Mouse (Mus musculus) midbrain, embryonic 10.5 days (tissue): ENCODE measurements around the gene Fmr1. TPM values are rescaled to one million over a fixed set of nuclear protein-coding genes. Genes with fewer than 3 reads are reported as not detected.
"Not testable (repeated sequence)": the region's sequence is repeated elsewhere in the genome, so short reads cannot be mapped to it uniquely, and the experiment has no call there.

Experiments used
- DNase-seq: peaks from one replicate; pipeline ENCODE4 v3.0.0-alpha.2; 2017; ENCODE audit warnings: low spot score
- H3K27ac ChIP-seq: fragments of 300-500 bp; sonication (generic); replicated peaks from 2 replicates; pipeline ENCODE4 v1.5.1; 2016; ENCODE audit warnings: mild to moderate bottlenecking
- H3K27me3 ChIP-seq: fragments of 300-500 bp; sonication (generic); 2 replicates; pipeline ENCODE4 v1.6.1; 2016; ENCODE audit warnings: low read depth, mild to moderate bottlenecking; ENCODE audit not compliant: poor library complexity, severe bottlenecking
- H3K36me3 ChIP-seq: fragments of 300-500 bp; sonication (generic); 2 replicates; pipeline ENCODE4 v1.6.1; 2016; ENCODE audit warnings: mild to moderate bottlenecking, moderate library complexity
- H3K4me1 ChIP-seq: fragments of 300-500 bp; sonication (generic); 2 replicates; pipeline ENCODE4 v1.6.1; 2016
- H3K4me3 ChIP-seq: fragments of 300-500 bp; sonication (generic); 2 replicates; pipeline ENCODE4 v1.5.1; 2016; ENCODE audit warnings: mild to moderate bottlenecking, moderate library complexity
- H3K9me3 ChIP-seq: fragments of 300-500 bp; sonication (generic); replicated peaks from 2 replicates; pipeline ENCODE4 v1.6.1; 2016; ENCODE audit warnings: mild to moderate bottlenecking
- WGBS: fragments of 180-500 bp; shearing (Covaris S2); methylation state at CpG from one replicate; pipeline ENCODE4 v1.1.7; 2016; 5-methylcytosine and 5-hydroxymethylcytosine counted together
- polyA plus RNA-seq: library from polyadenylated mRNA; unstranded; fragments of >200 nt; fragmentation: Nextera tagmentation; extraction: Ambion mirVana; gene quantifications from 2 replicates; pipeline ENCODE4 v1.2.1, GENCODE M21; 2016

The Fmr1 gene
- polyA plus RNA-seq: 55.4 and 58.0 TPM in 2 replicates

DNA sequence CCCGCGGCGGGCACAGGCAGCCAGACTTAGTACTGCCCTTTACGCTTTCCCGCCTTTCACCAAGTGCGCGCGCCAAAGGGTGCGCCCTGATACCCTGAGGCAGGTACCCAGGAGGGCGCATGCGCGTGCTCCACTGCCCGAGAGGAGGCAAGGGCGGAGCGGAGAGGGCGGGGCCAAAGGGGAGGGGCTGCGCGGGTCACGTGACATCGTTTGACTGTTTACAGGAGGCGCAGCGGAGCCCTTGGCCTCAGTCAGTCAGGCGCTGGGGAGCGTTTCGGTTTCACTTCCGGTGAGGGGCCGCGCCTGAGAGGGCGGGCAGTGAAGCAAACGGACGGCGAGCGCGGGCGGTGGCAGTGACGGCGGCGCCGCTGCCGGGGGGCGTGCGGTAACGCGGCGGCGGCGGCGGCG is at the start of gene Fmr1:
Fmr1 (plus strand) TSS at position 209 of the 408 bp plus-strand sequence.
- no peaks in the 10 kb centered on the region for H3K27me3 ChIP-seq
- peak within 1 kb of the TSS; percentile 94 for H3K27ac ChIP-seq
- DNase-seq: peak; percentile 93
- no peaks in the 10 kb centered on the region for H3K36me3 ChIP-seq
- WGBS: 15% methylated on average over 40 of the region's 49 CpGs
- peaks cover 6% of the 10 kb centered on the region; the same call in 1 of the 2 replicates for H3K4me1 ChIP-seq
- H3K4me3 ChIP-seq: peak within 1 kb of the TSS; percentile 68
- H3K9me3 ChIP-seq: peaks cover 9% of the 10 kb centered on the region; the same call in 1 of the 2 replicates

DNA sequence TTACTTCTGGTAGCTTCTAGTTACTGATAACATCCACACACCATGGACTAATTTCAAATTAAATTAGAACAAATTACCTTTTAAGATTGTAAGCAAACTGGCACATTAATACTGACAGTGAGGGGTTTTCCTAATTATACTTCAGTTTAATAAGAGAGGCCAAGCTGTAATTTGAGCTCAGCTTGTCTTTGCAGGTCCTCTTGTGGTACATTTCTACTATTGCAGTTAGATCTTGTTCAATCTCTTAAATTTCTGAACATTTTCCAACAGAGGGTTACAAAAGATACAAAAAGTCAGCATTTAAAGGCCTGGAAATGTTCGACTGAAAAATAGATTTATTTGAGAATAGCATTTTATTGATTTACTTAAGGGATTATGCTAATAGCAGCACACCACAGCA is 36.7 kb upstream of the Fmr1 start:
- Histone ChIP-seq H3K4me3 (no peak overlapping the region), H3K36me3 (no peaks in the 10 kb centered on the region), H3K4me1 (no peaks in the 10 kb centered on the region), H3K9me3 (no peaks in the 10 kb centered on the region), H3K27ac (no peak overlapping the region), H3K27me3 (no peaks in the 10 kb centered on the region)
- no peak for DNase-seq
- 68% methylated on average over 1 of the region's 1 CpGs for WGBS

DNA sequence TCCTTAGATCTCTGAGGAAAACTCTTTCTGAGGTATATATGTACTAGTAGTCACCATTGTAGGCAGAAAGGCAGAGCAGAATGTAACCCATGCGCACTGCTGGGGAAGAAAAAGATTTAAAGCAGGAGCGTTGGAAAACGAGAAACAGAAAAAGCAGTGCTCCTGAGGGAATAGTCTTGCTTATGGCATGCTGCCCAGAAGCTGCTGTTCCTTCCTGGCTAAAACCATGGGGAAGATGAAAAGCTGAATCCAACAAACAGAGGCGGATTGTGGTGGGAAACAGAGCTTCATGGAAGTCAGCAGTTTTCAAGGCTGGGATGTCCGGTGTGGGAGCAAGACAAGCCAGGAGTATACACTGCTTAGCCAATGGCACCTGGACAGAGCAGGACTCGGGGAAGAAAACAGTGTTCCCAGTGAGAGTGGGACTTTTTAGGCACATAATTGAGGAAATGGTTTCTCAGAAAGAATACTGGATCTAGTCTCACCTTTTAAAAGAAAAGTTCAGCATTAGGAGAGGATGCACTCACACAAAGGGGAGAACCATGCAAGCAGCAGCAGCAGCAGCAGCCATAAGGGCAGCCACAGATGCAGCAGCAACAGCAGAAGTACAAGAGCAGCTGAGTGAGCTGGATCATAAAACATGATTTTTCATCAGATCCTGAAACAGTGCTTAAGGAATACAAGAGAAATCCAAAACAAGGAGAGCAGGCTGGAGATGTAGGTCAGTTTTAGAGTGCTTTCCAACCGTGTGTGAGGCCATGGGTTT is 33.0 kb upstream of the Fmr1 start:
- no peaks in the 10 kb centered on the region for H3K36me3 ChIP-seq
- H3K27ac ChIP-seq: no peak overlapping the region
- H3K27me3 ChIP-seq: no peaks in the 10 kb centered on the region
- no peak overlapping the region for H3K4me3 ChIP-seq
- WGBS: 79% methylated on average over 7 of the region's 7 CpGs
- H3K4me1 ChIP-seq: no peaks in the 10 kb centered on the region
- H3K9me3 ChIP-seq: no peaks in the 10 kb centered on the region
- DNase-seq: no peak

DNA sequence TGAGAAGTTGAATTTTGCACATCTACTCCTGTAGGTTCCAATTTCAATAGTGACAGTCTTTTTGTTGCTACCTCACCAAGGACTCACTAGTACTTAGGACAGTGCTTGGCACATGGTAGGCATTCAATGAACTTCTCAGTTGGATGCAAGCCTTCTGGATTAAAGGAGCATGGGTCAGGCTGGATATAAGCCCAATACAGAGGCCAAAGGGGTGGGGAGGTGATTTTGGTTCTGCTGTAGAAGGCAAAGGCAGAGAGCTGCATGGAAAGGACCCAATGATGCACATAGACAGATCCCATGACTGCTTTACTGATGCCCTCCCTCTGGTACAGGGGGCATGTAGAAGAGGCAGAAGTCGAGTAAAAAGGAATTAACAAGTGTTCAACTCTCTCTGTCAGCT is 833 bp upstream of the Fmr1 start:
- H3K27me3 ChIP-seq: no peaks in the 10 kb centered on the region
- peaks cover 9% of the 10 kb centered on the region; the same call in 1 of the 2 replicates for H3K9me3 ChIP-seq
- no peak overlapping the region for H3K4me3 ChIP-seq
- DNase-seq: no peak
- H3K36me3 ChIP-seq: no peaks in the 10 kb centered on the region
- H3K4me1 ChIP-seq: peaks cover 6% of the 10 kb centered on the region; the same call in 1 of the 2 replicates
- WGBS: 48% methylated on average over 1 of the region's 1 CpGs
- H3K27ac ChIP-seq: 0 out of 2 replicates have a peak overlapping the region, but pooled peaks have one; percentile 94

DNA sequence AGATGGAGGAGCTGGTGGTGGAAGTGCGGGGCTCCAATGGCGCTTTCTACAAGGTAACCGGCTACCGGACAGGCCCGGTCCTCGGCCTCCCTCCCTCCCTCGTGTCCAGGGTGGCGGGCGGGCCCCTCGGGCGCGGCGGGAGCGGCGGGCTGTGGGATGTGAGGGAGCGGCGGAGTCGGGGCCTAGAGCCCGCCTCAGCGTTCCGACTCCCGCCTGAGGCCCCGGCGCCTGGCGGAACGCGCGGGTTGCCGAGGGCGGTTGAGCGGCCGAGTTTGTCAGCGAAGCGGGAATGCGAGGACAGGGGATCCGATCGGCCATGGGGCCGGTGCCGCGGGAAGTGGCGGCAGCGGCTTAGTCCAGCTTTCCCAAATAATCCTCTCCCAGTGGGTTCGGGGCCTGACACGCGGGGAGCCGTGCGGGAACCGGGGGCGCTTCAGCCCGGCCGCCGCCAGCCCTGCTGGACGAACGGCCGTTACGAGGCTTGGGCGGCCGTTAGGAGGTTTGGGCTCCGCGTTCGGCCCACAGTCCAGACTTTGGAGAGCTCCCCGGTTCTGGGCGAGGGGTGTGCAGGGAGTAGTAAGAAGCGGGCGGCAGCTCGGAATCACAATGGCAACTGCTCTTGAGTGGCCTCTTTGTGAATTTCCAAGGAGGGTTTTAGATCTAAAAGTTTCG is 610 bp downstream of the Fmr1 start:
- H3K4me1 ChIP-seq: peaks cover 6% of the 10 kb centered on the region; the same call in 1 of the 2 replicates
- peak overlapping the region; percentile 94 for H3K27ac ChIP-seq
- H3K36me3 ChIP-seq: no peaks in the 10 kb centered on the region
- no peaks in the 10 kb centered on the region for H3K27me3 ChIP-seq
- peak; percentile 47 for DNase-seq
- WGBS: 21% methylated on average over 63 of the region's 67 CpGs
- peak overlapping the region; percentile 68 for H3K4me3 ChIP-seq
- peaks cover 9% of the 10 kb centered on the region; the same call in 1 of the 2 replicates for H3K9me3 ChIP-seq

DNA sequence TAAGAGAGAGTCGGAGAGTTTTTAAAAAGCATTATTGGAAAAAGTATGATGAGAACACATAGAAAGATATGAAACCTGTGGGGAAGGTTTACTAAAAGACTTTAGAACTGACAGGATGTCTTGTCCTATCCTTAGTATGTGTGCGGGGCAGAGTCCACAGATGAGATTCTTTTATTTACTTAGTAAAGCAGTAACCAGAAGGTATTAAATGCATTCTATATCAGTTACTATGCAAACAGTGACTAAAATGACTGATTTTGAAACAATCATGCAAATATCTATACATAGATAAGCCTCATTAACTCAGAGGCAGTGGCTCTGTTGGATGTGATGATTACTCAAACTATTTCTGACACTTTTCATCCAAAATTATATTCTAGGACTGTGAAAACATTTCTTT is 6.4 kb downstream of the Fmr1 start:
- Histone ChIP-seq H3K4me3 (no peak overlapping the region), H3K27me3 (no peaks in the 10 kb centered on the region), H3K9me3 (no peaks in the 10 kb centered on the region), H3K27ac (no peak overlapping the region), H3K36me3 (no peaks in the 10 kb centered on the region), H3K4me1 (peaks cover 14% of the 10 kb centered on the region; the same call in 1 of the 2 replicates)
- DNase-seq: no peak
- 79% methylated on average over 2 of the region's 2 CpGs for WGBS

DNA sequence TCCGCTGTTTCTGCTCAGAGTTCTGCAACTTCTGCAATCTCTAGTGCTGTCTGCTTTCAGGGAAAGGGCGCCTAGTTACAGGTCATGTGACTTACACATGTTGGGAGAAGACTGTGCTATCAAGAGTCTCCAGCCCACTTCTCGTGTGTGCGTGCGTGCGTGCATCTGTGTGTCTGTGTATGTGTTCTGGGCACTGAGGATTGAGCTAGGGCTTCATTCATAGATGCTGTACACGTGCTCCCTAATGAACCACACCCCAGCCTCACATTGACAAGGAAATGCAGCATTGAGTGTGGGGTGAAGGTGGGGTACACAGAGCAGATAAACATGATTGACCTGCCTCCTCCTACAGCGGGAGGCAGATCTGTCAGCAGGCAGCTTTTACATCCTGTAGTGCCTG is 13.6 kb downstream of the Fmr1 start:
- H3K27ac ChIP-seq, DNase-seq, H3K27me3 ChIP-seq, H3K4me1 ChIP-seq, H3K9me3 ChIP-seq, H3K4me3 ChIP-seq: not testable (repeated sequence)
- 91% methylated on average over 8 of the region's 8 CpGs for WGBS
- peaks cover 17% of the 10 kb centered on the region; the same call in 1 of the 2 replicates for H3K36me3 ChIP-seq

DNA sequence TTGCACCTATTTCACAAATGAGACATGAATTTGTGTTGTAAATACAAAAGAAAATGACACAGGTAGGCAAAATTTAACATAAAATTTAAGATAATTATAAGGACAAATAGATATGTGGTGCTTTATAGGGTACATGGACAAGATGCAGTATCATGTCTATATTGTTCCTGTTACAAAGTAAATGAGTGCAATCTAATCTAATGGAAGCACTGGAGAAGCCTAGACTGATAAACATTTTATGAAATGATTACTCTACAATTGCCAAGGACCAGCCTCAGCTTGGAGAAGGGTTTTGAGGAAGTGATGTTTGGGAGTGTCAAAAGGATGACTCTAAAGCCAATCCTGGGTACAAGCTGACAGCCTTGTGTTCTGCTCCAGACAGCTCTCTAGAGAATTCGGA is 58.6 kb downstream of the Fmr1 start:
- no peaks in the 10 kb centered on the region for H3K36me3 ChIP-seq
- 76% methylated on average over 1 of the region's 1 CpGs for WGBS
- DNase-seq: no peak

DNA sequence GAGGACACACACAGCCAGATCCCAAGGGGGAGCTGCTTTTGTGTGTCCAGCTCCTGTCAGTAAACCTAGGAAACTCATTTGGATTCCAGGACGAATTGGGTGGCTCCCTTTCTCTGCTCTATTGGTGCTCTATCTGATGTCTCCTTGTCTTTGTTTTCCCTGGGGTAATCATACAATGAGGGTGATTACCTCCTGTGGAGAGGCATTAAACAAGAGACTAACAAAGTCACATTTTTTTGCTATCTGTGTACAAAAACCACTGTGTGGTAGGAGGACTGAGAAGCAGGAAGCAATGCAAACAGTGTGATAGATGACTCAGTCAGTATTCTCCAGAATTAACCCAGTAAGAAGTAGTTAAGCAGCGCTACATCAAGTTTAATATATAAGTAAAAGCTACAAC is 61.7 kb downstream of the Fmr1 start:
- H3K4me1 ChIP-seq: no peaks in the 10 kb centered on the region
- no peak for DNase-seq
- H3K9me3 ChIP-seq: no peaks in the 10 kb centered on the region
- H3K27ac ChIP-seq: no peak overlapping the region
- no peak overlapping the region for H3K4me3 ChIP-seq
- H3K27me3 ChIP-seq: no peaks in the 10 kb centered on the region
- no peaks in the 10 kb centered on the region for H3K36me3 ChIP-seq
- 50% methylated on average over 2 of the region's 2 CpGs for WGBS

More for the DNA sequence above, 58.6 kb downstream of the Fmr1 start:
- Histone ChIP-seq H3K27ac (no peak overlapping the region), H3K4me1 (no peaks in the 10 kb centered on the region), H3K4me3 (no peak overlapping the region), H3K27me3 (no peaks in the 10 kb centered on the region), H3K9me3 (no peaks in the 10 kb centered on the region)

DNA sequence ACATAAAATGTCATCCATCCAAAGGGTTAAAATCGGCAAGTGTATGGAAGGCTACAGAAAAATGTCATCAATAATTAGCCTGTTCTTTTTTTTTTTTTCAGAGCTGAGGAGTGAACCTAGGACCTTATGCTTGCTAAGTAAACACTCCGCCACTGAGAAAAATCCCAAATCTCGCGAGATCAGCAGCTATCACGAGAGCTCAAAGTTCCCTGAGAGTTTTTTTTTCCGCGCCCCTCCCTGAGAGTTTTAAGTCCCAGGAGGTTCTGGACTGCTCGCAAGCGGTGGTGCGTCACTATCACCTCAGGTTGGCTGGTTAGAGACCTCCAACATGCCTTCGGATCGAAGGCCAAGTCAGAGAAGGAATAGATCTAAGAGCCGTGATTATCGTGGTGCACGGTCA is 83.3 kb downstream of the Fmr1 start, which contains the start of gene Fmr1nb:
Fmr1nb (plus strand) TSS at position 234 of the 400 bp plus-strand sequence.
- H3K27me3 ChIP-seq: no peaks in the 10 kb centered on the region
- no peaks in the 10 kb centered on the region for H3K36me3 ChIP-seq
- WGBS: 86% methylated on average over 15 of the region's 15 CpGs
- no peaks in the 10 kb centered on the region for H3K9me3 ChIP-seq
- H3K27ac ChIP-seq: no peak within 1 kb of the TSS
- no peak within 1 kb of the TSS for H3K4me3 ChIP-seq
- no peak for DNase-seq
- H3K4me1 ChIP-seq: no peaks in the 10 kb centered on the region
